Comparison of ENCODE assay signal across 8 mouse cellular contexts in genomic region chrX:7610035-7610434, GRCm38 (mm10). TPM values are rescaled to one million over a fixed set of nuclear protein-coding genes. Genes with fewer than 3 reads are reported as not detected.
DNase-seq lines count a peak whose midpoint lies in the region; ATAC-seq lines count a peak whose summit lies in the region.

No protein-coding gene starts in this region.

- no peaks in the 10 kb centered on the region for H3K4me1 ChIP-seq in hindbrain, embryonic 12.5 days
- H3K4me1 ChIP-seq in midbrain, embryonic 16.5 days (ENCODE audit: control insufficient read depth, insufficient read depth, low read length): no peaks in the 10 kb centered on the region

- peak overlapping the region; percentile 43 for H3K9ac ChIP-seq in hindbrain, embryonic 12.5 days
- peak overlapping the region; percentile 66 for H3K9ac ChIP-seq in midbrain, embryonic 16.5 days (ENCODE audit: low read depth, low read length)

- peak overlapping the region; percentile 37 for H3K4me3 ChIP-seq in hindbrain, embryonic 12.5 days
- H3K4me3 ChIP-seq in midbrain, embryonic 16.5 days (ENCODE audit: low read depth, low read length): peak overlapping the region; percentile 42

- H3K4me2 ChIP-seq in hindbrain, embryonic 12.5 days (replicated peaks): peak overlapping the region; percentile 64
- H3K4me2 ChIP-seq in midbrain, embryonic 16.5 days (ENCODE audit: low read length): peak overlapping the region; percentile 76

- 0 out of 2 replicates have a peak, but pooled peaks cover 3% of the 10 kb centered on the region for H3K9me3 ChIP-seq in hindbrain, embryonic 12.5 days (replicated peaks)
- H3K9me3 ChIP-seq in midbrain, embryonic 16.5 days (replicated peaks; ENCODE audit: control insufficient read depth, low read length, poor library complexity, severe bottlenecking): no peaks in the 10 kb centered on the region

- 21% methylated on average over 21 of the region's 21 CpGs for WGBS in hindbrain, embryonic 12.5 days
- 31% methylated on average over 21 of the region's 21 CpGs for WGBS in midbrain, embryonic 16.5 days

- H3K36me3 ChIP-seq in hindbrain, embryonic 12.5 days: no peaks in the 10 kb centered on the region
- H3K36me3 ChIP-seq in midbrain, embryonic 16.5 days (ENCODE audit: control insufficient read depth, insufficient read depth, low read length): no peaks in the 10 kb centered on the region

- no peak overlapping the region for H3K27ac ChIP-seq in hindbrain, embryonic 12.5 days
- H3K27ac ChIP-seq in midbrain, embryonic 16.5 days (ENCODE audit: low read length): peak overlapping the region; percentile 66

- ATAC-seq in hindbrain, embryonic 12.5 days (ENCODE audit: low FRiP score): no peak
- ATAC-seq in midbrain, embryonic 16.5 days: peak; percentile 30

- H3K27me3 ChIP-seq in hindbrain, embryonic 12.5 days: no peaks in the 10 kb centered on the region
- H3K27me3 ChIP-seq in midbrain, embryonic 16.5 days (ENCODE audit: control insufficient read depth, insufficient read depth, low read depth, low read length): no peaks in the 10 kb centered on the region

- DNase-seq in layer of hippocampus, postnatal 10 days (ENCODE audit: low spot score in 2 of 2): peak; percentile 4 to 20
- no peak for DNase-seq in layer of hippocampus, adult 18-20 months (ENCODE audit: low spot score in 2 of 2)
- peak; percentile 26 to 37 for DNase-seq in cerebellum, postnatal 14 days
- no peak for DNase-seq in adrenal gland, adult 18-20 months (ENCODE audit: low spot score in 2 of 2)
- DNase-seq in left cerebral cortex, adult 8-10 months (ENCODE audit: low spot score in 2 of 2): no peak
- DNase-seq in thymus, adult 18-20 months: no peak

RNA-seq across cellular contexts. Expression of gene Cacna1f, which starts 3.2 kb away (rescaled TPM):
- total RNA-seq in layer of hippocampus, postnatal 10 days (2021): not detected
- not detected for total RNA-seq in layer of hippocampus, adult 18-20 months (2021)
- 0.08 and 0.14 TPM in 2 replicates for polyA plus RNA-seq in hindbrain, embryonic 12.5 days (2016; fragmentation: Nextera tagmentation; extraction: Ambion mirVana)
- 0.22 and 0.49 TPM in 2 replicates for polyA plus RNA-seq in midbrain, embryonic 16.5 days (2015; fragmentation: Nextera tagmentation; extraction: Ambion mirVana)
- not detected for total RNA-seq in adrenal gland, adult 18-20 months (2021)
- under 1 TPM in 3 of 4 experiments, not detected in 1; 0.07 to 0.14 (median 0.11) TPM for total RNA-seq in left cerebral cortex, adult 8-10 months (2022)

RNA-seq across cellular contexts. Expression of gene Ccdc22, which starts 4.7 kb away (rescaled TPM):
- total RNA-seq in layer of hippocampus, postnatal 10 days (2021): 10 to 100 TPM; 21.3 to 23.4 TPM
- 10 to 100 TPM; 23.7 to 24.5 TPM for total RNA-seq in layer of hippocampus, adult 18-20 months (2021)
- polyA plus RNA-seq in hindbrain, embryonic 12.5 days (2016; fragmentation: Nextera tagmentation; extraction: Ambion mirVana): 30.9 and 32.6 TPM in 2 replicates
- polyA plus RNA-seq in midbrain, embryonic 16.5 days (2015; fragmentation: Nextera tagmentation; extraction: Ambion mirVana): 29.8 and 30.9 TPM in 2 replicates
- total RNA-seq in adrenal gland, adult 18-20 months (2021): 10 to 100 TPM; 16.9 to 23.8 TPM
- 10 to 100 TPM; 25.5 to 31.1 (median 29.7) TPM for total RNA-seq in left cerebral cortex, adult 8-10 months (2022)

RNA-seq across cellular contexts. Expression of gene Syp, which starts 28.2 kb away (rescaled TPM):
- 1,000 to 10,000 TPM; 1,418 to 1,453 TPM for total RNA-seq in layer of hippocampus, postnatal 10 days (2021)
- 1,000 to 10,000 TPM; 1,783 to 1,871 TPM for total RNA-seq in layer of hippocampus, adult 18-20 months (2021)
- 44.3 and 47.2 TPM in 2 replicates for polyA plus RNA-seq in hindbrain, embryonic 12.5 days (2016; fragmentation: Nextera tagmentation; extraction: Ambion mirVana)
- 197 and 246 TPM in 2 replicates for polyA plus RNA-seq in midbrain, embryonic 16.5 days (2015; fragmentation: Nextera tagmentation; extraction: Ambion mirVana)
- total RNA-seq in adrenal gland, adult 18-20 months (2021): 10 to 100 TPM; 46.1 to 70.5 TPM
- 1,000 to 10,000 TPM; 1,778 to 2,065 (median 1,954) TPM for total RNA-seq in left cerebral cortex, adult 8-10 months (2022)

RNA-seq across cellular contexts. Expression of gene Ppp1r3f, which starts 36.0 kb away (rescaled TPM):
- 10 to 100 TPM; 13.1 to 14.1 TPM for total RNA-seq in layer of hippocampus, postnatal 10 days (2021)
- total RNA-seq in layer of hippocampus, adult 18-20 months (2021): 10 to 100 TPM; 20.0 to 22.5 TPM
- polyA plus RNA-seq in hindbrain, embryonic 12.5 days (2016; fragmentation: Nextera tagmentation; extraction: Ambion mirVana): 4.9 and 5.1 TPM in 2 replicates
- 7.6 and 7.8 TPM in 2 replicates for polyA plus RNA-seq in midbrain, embryonic 16.5 days (2015; fragmentation: Nextera tagmentation; extraction: Ambion mirVana)
- total RNA-seq in adrenal gland, adult 18-20 months (2021): 1 to 10 TPM; 3.2 to 4.4 TPM
- 10 to 100 TPM; 21.4 to 30.0 (median 22.8) TPM for total RNA-seq in left cerebral cortex, adult 8-10 months (2022)

RNA-seq across cellular contexts. Expression of gene Foxp3, which starts 36.6 kb away (rescaled TPM):
- total RNA-seq in layer of hippocampus, postnatal 10 days (2021): under 1 TPM; 0.21 to 0.22 TPM
- total RNA-seq in layer of hippocampus, adult 18-20 months (2021): not detected
- 0.30 TPM in 1 of 2 replicates, not detected in the other for polyA plus RNA-seq in hindbrain, embryonic 12.5 days (2016; fragmentation: Nextera tagmentation; extraction: Ambion mirVana)
- polyA plus RNA-seq in midbrain, embryonic 16.5 days (2015; fragmentation: Nextera tagmentation; extraction: Ambion mirVana): 0.15 TPM in 1 of 2 replicates, not detected in the other
- total RNA-seq in adrenal gland, adult 18-20 months (2021): not detected
- total RNA-seq in left cerebral cortex, adult 8-10 months (2022): under 1 TPM in 1 of 4 experiments, not detected in 3; 0.18 TPM

Comparison
In these comparisons a context has a peak if more than half of its experiments do, and no peak if none do; other contexts are left out.
1. DNase-seq: peak in layer of hippocampus, postnatal 10 days (2 of 2) and cerebellum, postnatal 14 days (2 of 2); none in layer of hippocampus, adult 18-20 months (0 of 2), adrenal gland, adult 18-20 months (0 of 2), left cerebral cortex, adult 8-10 months (0 of 2) and thymus, adult 18-20 months (0 of 2).
2. RNA of gene Syp, which starts 28.2 kb away (total RNA-seq): 1,778 to 2,065 TPM in left cerebral cortex, adult 8-10 months, 1,783 to 1,871 TPM in layer of hippocampus, adult 18-20 months and 1,418 to 1,453 TPM in layer of hippocampus, postnatal 10 days; 46.1 to 70.5 TPM in adrenal gland, adult 18-20 months; every median in the first group is over 10 times any median in the second.